Mouse (Mus musculus) midbrain, embryonic 13.5 days (tissue): ENCODE results near the gene Gm14288. TPM values are rescaled to one million over a fixed set of nuclear protein-coding genes. Genes with fewer than 3 reads are reported as not detected.
"Not testable (repeated sequence)": the region's sequence is repeated elsewhere in the genome, so short reads cannot be mapped to it uniquely, and the experiment has no call there.

Experiments used
- ATAC-seq: fragments of 200-750 bp; cut with Nextera tagmentation; 2 replicates; pipeline ENCODE4 v1.8.0; 2017; ENCODE audit warnings: mild to moderate bottlenecking, moderate TSS enrichment, moderate library complexity
- H3K27ac ChIP-seq: fragments of 300-500 bp; sonication (generic); 2 replicates; pipeline ENCODE4 v1.5.1; 2015; ENCODE audit warnings: inconsistent platforms, mild to moderate bottlenecking, moderate library complexity
- H3K27me3 ChIP-seq: fragments of 300-500 bp; sonication (generic); 2 replicates; pipeline ENCODE4 v1.6.1; 2015; ENCODE audit warnings: mild to moderate bottlenecking, inconsistent platforms
- H3K36me3 ChIP-seq: fragments of 300-500 bp; sonication (generic); 2 replicates; pipeline ENCODE4 v1.6.1; 2015; ENCODE audit warnings: mild to moderate bottlenecking, inconsistent platforms
- H3K4me1 ChIP-seq: fragments of 300-500 bp; sonication (generic); replicated peaks from 2 replicates; pipeline ENCODE4 v1.6.1; 2015; ENCODE audit warnings: inconsistent platforms
- H3K4me2 ChIP-seq: fragments of 300-500 bp; sonication (generic); replicated peaks from 2 replicates; pipeline ENCODE4 v1.6.1; 2015; ENCODE audit warnings: moderate library complexity, mild to moderate bottlenecking, inconsistent platforms
- H3K4me3 ChIP-seq: fragments of 300-500 bp; sonication (generic); replicated peaks from 2 replicates; pipeline ENCODE4 v1.5.1; 2015; ENCODE audit warnings: mild to moderate bottlenecking, inconsistent platforms
- H3K9ac ChIP-seq: fragments of 300-500 bp; sonication (generic); replicated peaks from 2 replicates; pipeline ENCODE4 v1.6.1; 2015; ENCODE audit warnings: mild to moderate bottlenecking, inconsistent platforms
- H3K9me3 ChIP-seq: fragments of 300-500 bp; sonication (generic); 2 replicates; pipeline ENCODE4 v1.6.1; 2016; ENCODE audit warnings: mild to moderate bottlenecking, inconsistent platforms
- WGBS: fragments of 180-500 bp; shearing (Covaris S2); methylation state at CpG from one replicate; pipeline ENCODE4 v1.1.7; 2015; 5-methylcytosine and 5-hydroxymethylcytosine counted together
- polyA plus RNA-seq: library from polyadenylated mRNA; unstranded; fragments of >200 nt; fragmentation: Nextera tagmentation; extraction: Ambion mirVana; gene quantifications from 2 replicates; pipeline ENCODE4 v1.2.1, GENCODE M21; 2015

Gm14288 gene
- polyA plus RNA-seq = 0.58 TPM in 1 of 2 replicates, not detected in the other

- ATAC-seq, H3K9me3 ChIP-seq, H3K27me3 ChIP-seq, H3K36me3 ChIP-seq, H3K4me2 ChIP-seq, H3K4me1 ChIP-seq, H3K27ac ChIP-seq, H3K9ac ChIP-seq, H3K4me3 ChIP-seq: not testable (repeated sequence)
- WGBS = no CpG with 5 or more reads among the region's 6 CpGs
These were observed at the start of gene Gm14288 for GRCm38 (mm10) chr2:175800993-175801392. TSS of gene Gm14288 (minus strand) at chr2:175801093.

GRCm38 (mm10) chr2:175741237-175741636 is 59.7 kb downstream of the Gm14288 start, which contains the start of gene Gm2007:
TSS of gene Gm2007 (plus strand) at chr2:175741537.
- WGBS = no CpG with 5 or more reads among the region's 2 CpGs
- not testable (repeated sequence) for H3K36me3 ChIP-seq, H3K4me1 ChIP-seq, H3K9me3 ChIP-seq, H3K27me3 ChIP-seq, H3K27ac ChIP-seq, H3K4me3 ChIP-seq, H3K9ac ChIP-seq, ATAC-seq, H3K4me2 ChIP-seq

Other genes with a start within 250 kb of the Gm14288 start
- gene Gm11007, start 157.1 kb downstream of the Gm14288 start, polyA plus RNA-seq = not detected in 2 replicates
- gene Zfp969, start 97.4 kb downstream of the Gm14288 start, polyA plus RNA-seq = 10.8 and 14.7 TPM in 2 replicates
- gene Gm2007, start 59.6 kb downstream of the Gm14288 start, polyA plus RNA-seq = not detected in 2 replicates
- gene Gm6710, start 68.1 kb upstream of the Gm14288 start, polyA plus RNA-seq = 24.8 and 28.9 TPM in 2 replicates
- gene Zfp966, start 130.0 kb upstream of the Gm14288 start, polyA plus RNA-seq = 2.8 TPM in 2 replicates
- gene Gm2026, start 164.2 kb upstream of the Gm14288 start, polyA plus RNA-seq = 25.2 and 31.7 TPM in 2 replicates